Mouse (Mus musculus) cerebellum, postnatal 14 days (tissue): ENCODE results near the gene Sec14l2.

ENCODE experiments used
- DNase-seq, 2 experiments: peaks; one replicate each; pipeline ENCODE4 v3.0.0; 2021; ENCODE audit warnings: mixed read lengths in 2 of 2

The Sec14l2 gene

DNA sequence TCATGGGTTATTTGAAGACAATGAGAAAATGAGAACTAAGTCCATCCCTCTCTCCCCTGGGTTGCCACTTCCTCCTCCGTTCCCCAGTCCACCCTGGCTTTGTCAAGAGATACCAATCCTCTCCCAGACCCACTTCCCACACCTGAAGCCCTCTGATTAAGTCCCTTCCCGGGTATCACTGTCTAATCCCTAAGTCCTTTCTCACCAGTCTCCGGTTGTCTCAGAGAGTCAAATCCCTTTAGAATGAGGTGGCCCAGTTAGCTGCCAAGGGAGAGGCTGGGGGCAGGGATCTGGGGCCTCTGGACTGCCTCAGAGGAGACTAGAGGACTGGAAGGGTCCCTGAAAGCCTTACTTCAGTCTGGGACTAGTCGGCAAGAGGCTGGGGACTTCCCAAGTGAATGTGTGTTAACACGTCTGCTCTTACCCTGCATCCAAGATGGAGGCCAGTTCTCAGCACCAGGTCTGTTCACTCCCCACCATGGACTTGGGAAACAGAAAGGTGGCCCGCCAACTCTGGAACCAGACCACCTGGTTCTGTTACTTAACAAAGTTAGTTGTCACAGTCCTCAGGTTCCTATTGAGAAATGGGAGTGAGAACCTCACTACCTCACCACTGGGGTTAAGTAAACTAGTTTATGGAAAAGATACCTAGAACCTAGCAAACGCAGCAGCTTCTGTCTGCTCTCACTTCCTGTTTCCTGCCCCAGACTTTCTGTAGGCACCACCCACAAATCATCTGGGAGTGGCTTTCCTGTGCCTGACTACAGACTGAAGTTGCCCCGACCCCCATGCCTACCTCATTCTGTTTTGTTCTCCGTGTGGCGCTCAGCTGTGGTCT is at the start of gene Sec14l2:
Sec14l2 (minus strand) TSS at position 674 of the 838 bp plus-strand sequence.
- DNase-seq = no peak

DNA sequence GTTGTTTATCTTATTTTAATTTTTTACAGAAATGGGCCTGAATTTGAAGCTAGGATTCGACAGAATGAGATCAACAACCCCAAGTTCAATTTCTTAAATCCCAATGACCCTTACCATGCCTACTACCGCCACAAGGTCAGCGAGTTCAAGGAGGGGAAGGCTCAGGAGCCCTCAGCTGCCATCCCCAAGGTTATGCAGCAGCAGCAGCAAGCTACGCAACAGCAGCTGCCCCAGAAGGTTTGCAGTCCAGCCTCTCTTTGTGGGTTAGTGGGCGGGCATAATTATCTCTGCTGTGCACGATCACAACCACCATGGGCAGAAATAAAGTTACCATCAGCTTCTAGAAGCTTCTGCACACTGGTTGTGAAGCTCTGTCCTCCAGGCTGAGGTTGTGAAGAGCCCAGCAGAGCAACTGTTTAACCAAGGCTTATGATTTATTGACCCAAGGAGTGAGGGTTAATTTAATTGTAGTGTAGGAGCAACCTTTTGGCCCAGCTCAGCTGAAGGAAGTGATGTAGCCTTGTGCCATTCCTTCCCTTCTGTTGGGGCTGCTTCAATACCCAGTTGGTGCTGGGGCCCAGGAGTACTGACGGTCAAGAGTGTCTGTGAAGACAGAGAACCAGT is 43.4 kb upstream of the Sec14l2 start:
- DNase-seq = no peak

DNA sequence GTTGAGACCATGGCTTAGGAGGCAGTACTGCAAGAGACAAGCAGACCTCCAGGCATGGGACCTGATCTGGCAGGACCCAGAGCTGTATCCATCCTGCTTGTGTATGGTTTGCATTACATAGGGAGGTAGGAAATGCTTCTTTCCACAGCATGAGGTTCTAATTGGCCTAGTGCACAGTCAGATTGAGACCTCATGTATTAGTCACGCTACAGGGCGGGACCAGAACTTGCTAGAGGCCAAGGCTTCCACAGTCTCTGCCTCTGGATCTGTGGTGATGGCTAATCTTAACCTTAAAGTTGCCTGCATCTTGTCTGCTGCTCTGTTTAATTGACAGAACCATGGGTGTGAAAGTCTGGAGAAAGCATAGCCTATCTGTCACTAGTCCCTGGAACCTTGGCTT is 41.5 kb upstream of the Sec14l2 start:
- DNase-seq = no peak

DNA sequence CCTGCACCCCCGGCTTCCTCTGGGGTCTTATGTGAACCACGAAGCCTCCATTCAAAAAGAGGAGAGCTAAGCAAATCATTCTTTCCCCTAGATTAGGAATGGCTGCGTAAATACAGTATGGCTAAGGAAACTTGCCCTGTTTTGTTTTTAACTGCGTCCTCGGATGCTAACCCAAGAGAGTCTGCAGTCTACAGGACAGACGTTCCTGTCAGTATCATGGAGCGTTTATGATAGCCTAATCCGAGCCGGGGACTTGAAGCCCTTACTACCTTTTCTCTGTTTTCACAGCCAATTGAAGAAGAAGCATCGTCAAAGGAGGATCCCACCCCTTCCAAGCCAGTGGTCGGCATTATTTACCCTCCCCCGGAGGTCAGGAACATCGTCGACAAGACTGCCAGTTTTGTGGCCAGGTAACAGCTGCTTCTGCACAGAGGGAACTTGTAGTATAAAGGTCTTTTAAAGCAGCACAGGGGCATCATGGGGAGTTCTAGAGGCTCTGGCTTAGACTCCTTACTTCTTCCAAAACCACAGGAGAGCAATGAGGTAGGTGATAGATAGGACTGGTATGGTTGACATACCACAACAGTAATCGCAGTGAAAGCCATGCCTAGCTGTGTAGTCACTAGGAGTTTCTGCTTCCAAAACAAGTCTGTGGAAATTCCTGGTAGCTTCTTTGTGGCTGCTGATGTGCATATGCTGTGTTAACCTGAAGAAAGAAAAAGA is 37.7 kb upstream of the Sec14l2 start:
- no peak for DNase-seq

DNA sequence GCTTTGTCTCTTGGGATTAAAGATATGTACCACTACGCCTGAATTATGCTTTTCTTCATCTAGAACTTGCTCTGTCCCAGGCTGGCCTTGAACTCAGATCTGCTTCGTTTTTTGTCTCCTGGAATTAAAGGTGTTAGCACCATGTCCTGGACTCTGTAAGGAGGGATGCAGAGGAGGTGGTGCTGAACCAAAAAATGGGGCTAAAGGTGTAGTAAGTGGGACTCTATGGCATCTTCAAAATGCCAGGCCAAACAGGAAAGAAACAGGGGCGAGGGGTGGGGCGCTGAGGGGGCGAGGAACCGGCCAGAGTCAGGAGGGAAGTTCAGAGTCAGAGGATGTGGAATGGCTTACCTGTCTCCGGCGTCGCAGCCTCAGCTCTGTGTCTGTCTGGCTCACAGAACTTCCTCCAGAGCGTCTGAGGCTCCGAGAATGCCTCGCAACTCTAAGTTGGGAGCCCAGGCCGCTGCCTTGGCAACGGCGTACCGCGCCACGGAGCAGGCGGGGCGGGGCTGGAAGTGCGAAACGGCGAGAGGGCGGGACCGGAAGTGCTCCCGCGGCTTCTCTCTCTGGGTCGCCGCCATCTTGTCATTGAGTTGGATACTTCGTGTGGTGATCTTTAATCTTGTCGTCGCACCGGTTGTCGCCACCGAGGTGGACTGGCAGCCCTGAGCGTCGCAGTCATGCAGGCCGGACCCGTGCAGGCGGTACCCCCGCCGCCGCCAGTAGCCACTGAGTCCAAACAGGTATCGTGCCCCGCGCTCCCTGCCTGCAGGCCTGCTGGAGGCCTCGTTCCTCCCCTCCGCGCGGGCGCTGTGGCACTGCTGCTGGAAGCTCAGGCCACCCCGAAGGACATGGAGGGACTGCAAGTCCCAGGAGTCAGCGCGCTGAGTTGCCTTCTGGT is 36.8 kb upstream of the Sec14l2 start, which contains the start of the genes Ccdc157 and Sf3a1:
Ccdc157 (minus strand) TSS at position 486 of the 901 bp plus-strand sequence.
Sf3a1 (plus strand) TSS at position 543 of the 901 bp plus-strand sequence.
- peak; percentile 97 for DNase-seq

DNA sequence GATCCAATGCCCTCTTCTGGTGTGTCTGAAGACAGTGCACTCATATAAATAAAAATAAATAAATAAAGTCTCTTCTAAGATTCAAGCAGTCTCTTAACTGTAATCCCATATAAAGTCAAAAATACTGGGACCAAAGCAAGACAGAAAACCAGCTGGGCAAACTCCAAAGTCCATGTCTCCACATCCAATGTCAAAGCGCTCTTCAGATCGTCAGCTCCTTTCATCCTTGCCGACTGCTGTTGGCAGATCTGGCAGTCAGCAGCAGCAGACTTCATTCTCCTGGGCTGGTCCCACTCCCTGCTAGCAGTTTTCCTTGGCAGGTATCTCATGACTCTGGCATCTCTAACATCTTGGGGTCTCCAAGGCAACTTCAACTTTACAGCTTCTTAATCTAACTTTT is 35.5 kb upstream of the Sec14l2 start:
- no peak for DNase-seq

DNA sequence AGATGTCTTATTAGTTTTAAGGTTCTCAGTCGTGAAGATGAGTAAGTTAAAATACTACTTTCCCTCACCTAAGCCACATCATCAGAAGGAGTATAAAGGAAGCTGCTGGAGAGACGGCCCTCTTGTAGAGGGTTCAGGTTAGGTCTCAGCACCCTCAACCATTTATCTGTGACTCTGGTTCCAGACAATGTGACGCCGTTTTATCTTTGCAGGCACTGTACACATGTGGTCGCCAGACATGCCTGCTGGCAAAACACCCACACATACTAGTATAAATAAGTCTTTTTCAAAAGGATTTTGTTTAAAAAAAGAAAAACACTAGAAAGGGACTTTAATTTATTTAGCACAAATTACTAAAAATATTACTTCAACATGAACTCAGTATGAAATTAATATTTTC is 32.4 kb upstream of the Sec14l2 start:
- no peak for DNase-seq

DNA sequence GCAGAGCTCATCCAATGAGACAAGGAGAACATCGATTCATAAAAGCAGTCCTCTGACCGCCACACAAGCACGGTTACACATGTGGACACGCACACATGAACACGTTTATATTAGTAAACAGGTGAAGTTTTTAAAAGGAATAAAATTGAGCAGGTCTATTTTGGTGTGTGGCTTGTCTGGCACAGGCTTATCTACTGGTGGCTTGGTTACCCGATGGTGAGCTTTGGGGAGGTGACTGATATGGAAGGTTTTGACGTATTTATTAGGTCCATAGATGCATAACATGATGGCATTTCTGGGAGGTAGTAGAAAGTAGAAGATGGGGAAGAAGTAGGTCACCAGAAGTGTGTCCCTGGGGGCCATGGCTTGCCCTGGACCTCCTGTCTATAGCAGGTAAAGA is 30.5 kb upstream of the Sec14l2 start:
- DNase-seq = no peak

DNA sequence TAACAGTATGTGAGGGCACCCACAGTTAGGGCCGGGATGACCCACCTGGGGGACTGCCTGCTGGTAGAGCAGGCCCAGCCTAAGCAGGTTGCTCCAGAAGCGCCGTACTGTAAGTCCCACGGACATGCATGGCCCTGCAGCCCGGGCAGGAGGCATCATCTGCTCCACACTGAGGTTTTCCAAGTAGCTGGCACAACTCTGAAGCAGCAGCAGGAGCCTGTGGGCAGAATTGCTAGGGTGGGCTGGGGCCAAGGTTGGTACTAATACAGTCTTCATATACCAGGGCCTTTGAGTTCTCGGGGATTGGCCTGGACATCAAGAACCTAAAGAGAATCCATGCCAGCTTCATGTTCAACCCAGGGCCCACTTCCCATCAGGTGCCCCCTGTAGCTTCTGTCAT is 26.7 kb upstream of the Sec14l2 start:
- DNase-seq = peak; percentile 45 to 49

DNA sequence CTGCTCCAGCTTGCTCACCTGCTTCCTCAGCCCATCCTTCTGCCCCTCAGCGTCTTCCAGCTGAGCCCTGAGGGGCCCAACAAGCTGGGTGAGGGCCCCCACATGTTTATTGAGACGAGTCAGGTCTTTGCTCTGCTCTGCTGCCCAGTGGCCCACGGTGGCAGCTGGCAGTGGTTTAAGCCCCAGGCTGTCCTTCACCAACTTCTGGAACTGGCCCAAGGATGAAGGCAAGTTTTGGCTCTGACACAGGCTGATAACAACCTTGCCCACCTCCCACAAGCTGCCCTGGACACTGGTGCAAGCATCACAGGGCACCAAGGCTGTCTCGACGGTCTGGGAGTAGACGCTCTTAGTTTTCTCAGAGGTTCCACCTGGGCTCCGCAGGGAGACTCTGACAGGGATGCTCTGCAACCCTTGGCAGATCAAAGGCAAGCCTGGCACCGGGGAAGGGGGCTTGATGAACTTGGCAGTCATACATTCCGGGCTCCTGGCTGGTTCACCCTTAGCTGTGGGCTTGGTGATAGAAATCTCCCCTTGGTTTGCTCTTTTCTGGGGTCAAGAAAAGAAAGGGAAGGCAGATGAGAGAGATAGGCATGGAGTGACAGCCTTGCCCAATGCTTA is 25.4 kb upstream of the Sec14l2 start:
- peak in 1 of 2 experiments; percentile 29 for DNase-seq

DNA sequence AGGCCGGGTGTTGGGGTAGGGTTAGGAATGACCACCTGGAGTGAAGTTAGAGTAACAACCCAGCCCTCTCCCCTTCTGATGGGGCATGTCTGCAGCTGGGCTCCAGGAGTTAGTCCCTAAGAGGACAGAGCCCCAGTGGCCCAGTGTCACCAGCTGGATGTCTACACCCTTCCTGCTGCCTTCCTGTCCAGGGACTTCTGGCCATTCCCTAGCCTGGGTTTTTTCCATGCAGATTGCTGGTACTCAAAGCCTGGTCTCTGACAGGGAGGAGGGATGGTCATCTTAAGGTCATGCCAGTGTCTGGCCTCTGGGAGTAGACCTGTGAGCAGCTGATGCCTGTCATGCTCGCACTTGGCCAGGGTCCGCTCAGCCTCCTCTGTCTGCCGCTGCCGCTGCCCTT is 24.9 kb upstream of the Sec14l2 start:
- DNase-seq = no peak

DNA sequence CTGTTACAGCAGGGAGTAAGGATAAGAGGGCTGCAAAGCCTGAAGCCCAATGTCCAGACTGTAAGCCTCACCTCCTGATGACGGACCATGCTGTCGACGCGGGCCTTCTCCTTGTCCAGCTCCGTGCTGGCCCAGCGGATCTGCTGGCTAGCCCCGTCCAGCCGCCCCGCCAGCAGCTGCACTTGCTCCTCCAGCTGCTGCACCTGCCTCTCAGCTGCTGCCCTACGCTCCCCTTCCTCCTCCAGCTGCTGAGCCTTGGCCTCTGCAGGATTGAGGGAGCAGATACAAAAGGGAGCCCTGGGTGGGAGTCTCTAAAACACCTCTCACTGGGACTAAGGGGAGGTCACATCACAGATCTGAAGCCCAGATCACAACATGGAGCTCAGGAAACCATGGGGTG is 23.9 kb upstream of the Sec14l2 start:
- no peak for DNase-seq

DNA sequence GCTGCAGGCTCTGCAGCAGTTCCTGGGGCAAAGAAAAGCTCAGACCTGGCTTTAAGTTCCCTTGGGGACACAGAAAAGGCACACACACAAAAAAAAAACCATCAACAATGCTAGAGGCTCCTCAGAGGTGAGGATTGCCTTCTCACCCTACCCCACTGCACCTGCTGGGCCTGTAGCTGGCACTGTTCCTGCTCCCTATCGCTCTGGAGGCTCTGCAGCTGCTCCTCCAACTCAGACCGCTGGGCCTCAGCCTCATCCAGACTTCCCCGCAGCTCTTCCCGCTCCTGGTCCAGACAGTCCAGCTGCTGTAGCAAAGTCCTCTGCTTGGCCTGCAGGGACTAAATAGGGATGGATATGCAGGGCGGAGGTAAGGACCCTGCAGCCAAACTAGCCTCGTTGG is 23.2 kb upstream of the Sec14l2 start:
- no peak for DNase-seq

DNA sequence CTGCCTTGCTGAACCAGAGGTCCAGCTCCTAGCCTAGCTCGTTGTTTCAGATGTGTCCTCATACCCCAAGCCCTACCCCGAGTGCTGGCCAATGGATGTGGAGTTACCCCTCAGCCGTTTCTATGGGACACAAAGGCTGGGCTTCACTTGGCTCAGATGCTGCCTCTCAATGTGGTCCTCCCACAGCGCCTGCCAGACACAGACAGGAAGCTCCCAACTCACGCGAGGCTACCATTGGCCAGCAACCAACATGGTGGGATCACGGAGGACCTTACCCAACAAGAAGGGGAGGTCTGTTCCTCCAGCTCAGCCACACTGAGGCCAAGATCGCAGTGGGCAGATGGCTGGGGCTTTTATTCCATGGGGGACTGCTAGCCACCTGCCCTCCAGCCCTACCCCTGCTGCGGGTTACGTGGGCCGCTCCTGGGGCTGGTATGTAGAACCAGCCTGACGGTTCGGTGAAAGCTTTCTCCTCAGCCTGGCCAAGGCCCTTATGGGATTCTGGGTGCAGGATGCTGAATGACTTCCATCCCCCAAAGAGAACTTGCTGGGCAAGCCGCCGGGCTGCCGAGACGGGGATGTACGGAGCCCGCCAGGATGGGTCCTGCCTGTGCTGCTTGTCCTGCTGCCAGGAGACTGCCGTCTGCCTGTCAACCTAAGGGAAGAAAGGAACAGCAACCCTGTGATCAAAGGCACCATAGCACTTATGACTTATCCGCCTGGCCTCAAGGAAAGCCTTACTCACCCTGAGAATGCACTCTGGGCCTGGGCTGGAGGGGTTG is 20.3 kb upstream of the Sec14l2 start:
- DNase-seq = peak; percentile 65 to 79

DNA sequence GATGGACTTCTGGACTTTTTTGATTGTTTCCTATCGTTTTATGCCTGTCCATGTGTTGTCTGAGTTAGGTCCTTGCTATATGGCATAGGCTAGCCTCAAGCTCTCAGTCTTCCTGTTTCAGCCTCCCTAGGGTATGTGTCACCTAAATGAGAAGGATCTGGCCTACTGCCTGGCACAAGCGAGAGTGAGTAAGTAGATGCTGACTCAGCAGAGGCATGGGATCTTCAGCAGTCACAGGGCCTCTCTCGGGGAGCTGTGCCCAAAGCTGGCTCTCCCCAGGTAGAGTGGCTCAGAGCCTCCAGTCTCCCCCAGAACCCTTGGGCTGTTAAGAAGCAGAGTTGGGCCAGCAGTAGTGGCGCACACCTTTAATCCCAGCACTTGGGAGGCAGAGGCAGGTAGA is 19.1 kb upstream of the Sec14l2 start:
- no peak for DNase-seq

DNA sequence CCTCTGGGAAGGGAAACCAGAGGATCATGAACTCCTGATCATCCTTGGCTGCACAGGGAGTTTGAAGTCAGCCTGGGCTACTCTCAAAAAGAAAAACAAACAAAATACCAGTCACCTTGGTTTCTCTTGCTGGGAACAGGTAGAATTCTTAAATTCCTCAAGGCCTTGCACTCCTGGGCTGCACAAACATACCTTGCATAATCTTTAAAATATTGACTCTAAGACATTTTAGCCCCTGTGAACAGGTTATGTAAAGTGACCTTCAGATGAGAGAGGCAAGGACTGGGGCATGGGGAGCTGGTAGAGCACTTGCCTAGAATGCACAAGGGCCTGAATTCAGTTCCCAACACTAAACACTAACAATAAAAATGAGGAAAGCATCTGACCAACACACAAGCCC is 18.3 kb upstream of the Sec14l2 start:
- DNase-seq = no peak

DNA sequence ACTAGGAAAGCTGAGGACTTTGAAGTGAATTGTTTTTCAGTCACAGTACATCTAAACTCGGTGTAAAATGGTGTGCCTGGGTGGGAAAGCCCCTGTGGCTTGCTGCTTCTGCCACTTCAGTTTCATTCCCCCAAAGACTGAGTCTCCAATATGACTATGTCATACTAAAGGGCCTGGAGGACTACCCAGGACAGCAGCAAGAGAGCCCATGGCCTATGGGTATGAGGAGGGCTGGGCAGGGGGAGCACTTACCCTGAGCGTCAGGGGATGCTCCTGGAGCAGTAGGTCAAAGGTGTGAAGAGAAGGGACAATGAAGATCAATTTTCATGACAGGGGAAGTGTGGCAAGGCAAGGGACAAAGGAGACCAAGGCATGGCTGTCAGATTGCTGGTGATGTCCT is 15.7 kb upstream of the Sec14l2 start:
- no peak for DNase-seq

DNA sequence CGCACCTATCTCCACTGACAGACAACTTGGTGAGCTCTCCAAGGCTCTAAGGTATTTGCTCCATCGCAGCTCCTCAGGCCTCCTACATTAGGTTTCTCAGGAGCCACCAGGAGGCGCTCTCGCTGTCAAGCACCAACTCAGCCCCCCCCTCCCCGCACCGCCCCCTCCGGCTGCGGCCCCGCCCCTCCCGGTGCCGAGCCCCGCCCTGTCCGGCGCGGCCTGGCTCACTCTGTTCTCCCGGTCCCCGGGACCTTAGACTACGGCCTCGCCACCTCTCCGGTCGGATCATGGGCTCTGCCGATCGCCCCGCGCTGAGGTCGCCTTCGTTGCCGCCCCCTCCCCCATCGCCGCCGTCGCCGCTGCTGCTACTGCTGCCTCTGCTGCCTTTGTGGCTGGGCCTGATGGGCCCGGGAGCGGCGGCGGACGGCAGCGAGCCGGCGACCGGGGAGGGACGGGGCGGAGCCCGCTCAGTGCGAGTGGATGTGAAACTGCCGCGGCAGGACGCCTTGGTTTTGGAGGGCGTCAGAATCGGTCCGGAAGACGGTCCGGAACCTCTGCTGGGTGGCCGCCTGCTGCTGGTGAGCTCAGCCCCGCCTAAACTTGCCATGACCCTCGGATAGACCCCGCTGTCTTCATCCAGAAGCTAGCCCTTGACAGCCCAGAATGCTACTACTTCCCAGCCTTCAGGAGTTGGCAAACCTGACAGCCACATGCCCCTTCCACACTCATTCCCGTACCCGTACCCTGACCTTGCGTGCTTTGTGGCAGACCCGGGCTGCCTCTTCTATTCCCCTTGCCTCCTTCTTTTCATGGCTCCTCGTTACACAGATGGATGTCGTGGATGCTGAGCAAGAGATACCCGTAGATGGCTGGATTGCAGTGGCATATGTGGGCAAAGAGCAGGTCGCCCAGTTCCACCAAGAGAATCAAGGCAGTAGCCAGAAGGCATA is 12.0 kb upstream of the Sec14l2 start, which contains the start of gene Rnf215:
Rnf215 (plus strand) TSS at position 217 of the 950 bp plus-strand sequence.
- DNase-seq = peak; percentile 96 to 97

DNA sequence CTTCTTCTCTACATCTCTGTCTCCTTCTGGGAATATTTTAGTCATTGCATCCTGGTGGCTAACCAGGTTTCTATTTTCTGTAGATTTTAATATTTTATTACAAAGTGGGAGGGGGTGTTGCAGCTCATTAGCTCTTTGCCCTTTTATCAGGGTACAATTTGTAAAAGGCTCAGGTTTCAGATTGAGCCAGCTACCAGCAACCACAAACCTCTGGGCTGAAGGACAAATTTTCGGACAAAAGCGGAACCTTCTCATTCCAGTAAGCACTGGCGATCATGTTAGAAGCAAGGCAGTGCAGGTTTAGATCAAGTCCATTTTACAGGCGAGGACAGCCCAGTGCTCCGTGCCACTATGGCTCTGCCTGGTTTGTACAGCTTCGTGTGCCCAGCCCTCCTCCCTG is 11.2 kb upstream of the Sec14l2 start:
- DNase-seq = no peak

DNA sequence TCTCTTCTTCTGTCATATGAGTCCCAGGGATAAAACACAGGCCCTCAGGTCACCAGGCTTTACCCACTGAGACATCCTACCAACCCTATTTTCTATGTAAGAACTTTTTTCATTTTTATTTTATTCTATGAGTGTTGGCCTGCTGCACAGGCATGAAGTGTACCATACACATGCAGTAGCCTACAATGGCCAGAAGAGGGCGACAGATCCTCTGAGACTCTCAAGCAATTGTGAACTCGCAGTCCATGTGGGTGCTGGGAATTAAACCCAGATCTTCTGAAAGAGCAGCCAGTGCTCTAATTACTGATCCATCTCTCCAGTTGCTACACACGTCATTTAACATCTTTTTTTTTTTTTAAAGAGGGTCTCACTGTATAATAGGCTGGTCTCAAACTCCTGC is 10.2 kb upstream of the Sec14l2 start:
- DNase-seq = no peak
